Mouse (Mus musculus) embryonic facial prominence, embryonic 14.5 days (tissue): ENCODE measurements around the gene Fam20a. TPM values are rescaled to one million over a fixed set of nuclear protein-coding genes. Genes with fewer than 3 reads are reported as not detected.

Experiments
- ATAC-seq: fragments of 200-750 bp; cut with Nextera tagmentation; 2 replicates; pipeline ENCODE4 v1.8.0; 2017; ENCODE audit warnings: low read depth, moderate number of reproducible peaks, moderate TSS enrichment
- DNase-seq: peaks from one replicate; pipeline ENCODE4 v3.0.0-alpha.2; 2015; ENCODE audit warnings: low spot score
- H3K27ac ChIP-seq: fragments of 300-500 bp; sonication (generic); replicated peaks from 2 replicates; pipeline ENCODE4 v1.5.1; 2014; ENCODE audit warnings: low read depth, mild to moderate bottlenecking, low read length, moderate library complexity
- H3K27me3 ChIP-seq: fragments of 300-500 bp; sonication (generic); replicated peaks from 2 replicates; pipeline ENCODE4 v1.6.1; 2014; ENCODE audit warnings: low read length; ENCODE audit not compliant: control insufficient read depth, insufficient read depth
- H3K36me3 ChIP-seq: fragments of 300-500 bp; sonication (generic); 2 replicates; pipeline ENCODE4 v1.6.1; 2014; ENCODE audit warnings: low read length, mixed read lengths; ENCODE audit not compliant: control insufficient read depth, insufficient read depth
- H3K4me1 ChIP-seq: fragments of 300-500 bp; sonication (generic); 2 replicates; pipeline ENCODE4 v1.6.1; 2014; ENCODE audit warnings: antibody characterized with exemption, low read length; ENCODE audit not compliant: control insufficient read depth, insufficient read depth
- H3K4me2 ChIP-seq: fragments of 300-500 bp; sonication (generic); 2 replicates; pipeline ENCODE4 v1.6.1; 2014; ENCODE audit warnings: low read depth, mild to moderate bottlenecking, low read length, moderate library complexity, mixed read lengths
- H3K4me3 ChIP-seq: fragments of 300-500 bp; sonication (generic); 2 replicates; pipeline ENCODE4 v1.5.1; 2014; ENCODE audit warnings: low read depth, mild to moderate bottlenecking, low read length
- H3K9ac ChIP-seq: fragments of 300-500 bp; sonication (generic); 2 replicates; pipeline ENCODE4 v1.6.1; 2014; ENCODE audit warnings: low read depth, mild to moderate bottlenecking, low read length, moderate library complexity, mixed read lengths
- H3K9me3 ChIP-seq: fragments of 300-500 bp; sonication (generic); 2 replicates; pipeline ENCODE4 v1.6.1; 2016; ENCODE audit warnings: low read length; ENCODE audit not compliant: control insufficient read depth
- WGBS: fragments of 180-500 bp; shearing (Covaris S2); extraction: QIAGEN DNeasy Blood & Tissue Kit; methylation state at CpG from one replicate; pipeline ENCODE4 v1.1.7; 2014; 5-methylcytosine and 5-hydroxymethylcytosine counted together
- polyA plus RNA-seq: library from polyadenylated mRNA; unstranded; fragments of >200 nt; fragmentation: Nextera tagmentation; extraction: Ambion mirVana; gene quantifications from 2 replicates; pipeline ENCODE4 v1.2.1, GENCODE M21; 2014

Gene Fam20a
- polyA plus RNA-seq, 1 experiment from 2014 or later: 7.3 TPM

- Histone ChIP-seq H3K36me3 (peaks cover 27% of the 10 kb centered on the region), H3K9ac (peak overlapping the region; percentile 98), H3K4me1 (peaks cover 23% of the 10 kb centered on the region), H3K9me3 (no peaks in the 10 kb centered on the region), H3K4me2 (peak overlapping the region; percentile 93), H3K4me3 (peak overlapping the region; percentile 73), H3K27ac (peak overlapping the region; percentile 97), H3K27me3 (no peaks in the 10 kb centered on the region)
- peak; percentile 97 for DNase-seq
- under 1% methylated on average over 33 of the region's 90 CpGs for WGBS
- peak; percentile 93 for ATAC-seq
These were observed 71.1 kb downstream of the Fam20a start for GRCm38 (mm10) chr11:109650788-109651565.

- Histone ChIP-seq H3K4me1 (peaks cover 23% of the 10 kb centered on the region), H3K9ac (peak overlapping the region; percentile 98), H3K27ac (peak overlapping the region; percentile 97), H3K9me3 (no peaks in the 10 kb centered on the region), H3K4me2 (peak overlapping the region; percentile 93), H3K36me3 (peaks cover 19% of the 10 kb centered on the region), H3K4me3 (peak overlapping the region; percentile 73), H3K27me3 (no peaks in the 10 kb centered on the region)
- DNase-seq: peak; percentile 88
- ATAC-seq: peak; percentile 75
- WGBS: 1% methylated on average over 31 of the region's 31 CpGs
These were observed 71.9 kb downstream of the Fam20a start for GRCm38 (mm10) chr11:109649975-109650701.

GRCm38 (mm10) chr11:109649206-109649605, 72.9 kb downstream of the Fam20a start, which contains the start of gene Prkar1a:
Gene Prkar1a (plus strand): TSS chr11:109649405.
- Histone ChIP-seq H3K9me3 (no peaks in the 10 kb centered on the region), H3K4me2 (peak within 1 kb of the TSS; percentile 93), H3K9ac (peak within 1 kb of the TSS; percentile 98), H3K4me1 (peaks cover 23% of the 10 kb centered on the region), H3K36me3 (peaks cover 10% of the 10 kb centered on the region), H3K27me3 (no peaks in the 10 kb centered on the region), H3K4me3 (peak within 1 kb of the TSS; percentile 73), H3K27ac (peak within 1 kb of the TSS; percentile 97)
- ATAC-seq (no peak), DNase-seq (peak; percentile 26)
- 19% methylated on average over 8 of the region's 8 CpGs for WGBS

GRCm38 (mm10) chr11:109648510-109648909, 73.6 kb downstream of the Fam20a start:
- H3K9me3 ChIP-seq: no peaks in the 10 kb centered on the region
- H3K27ac ChIP-seq: no peak overlapping the region; the same call in 1 of the 2 replicates
- 0 out of 2 replicates have a peak overlapping the region, but pooled peaks have one; percentile 1 for H3K4me2 ChIP-seq
- peaks cover 22% of the 10 kb centered on the region for H3K4me1 ChIP-seq
- WGBS: 30% methylated on average over 7 of the region's 7 CpGs
- H3K27me3 ChIP-seq: no peaks in the 10 kb centered on the region
- ATAC-seq (no peak), DNase-seq (peak; percentile 81)
- H3K4me3 ChIP-seq: no peak overlapping the region
- peaks cover 3% of the 10 kb centered on the region; the same call in 1 of the 2 replicates for H3K36me3 ChIP-seq
- no peak overlapping the region for H3K9ac ChIP-seq

GRCm38 (mm10) chr11:109641498-109642222, 80.4 kb downstream of the Fam20a start:
- Histone ChIP-seq H3K36me3 (no peaks in the 10 kb centered on the region), H3K4me3 (no peak overlapping the region), H3K4me1 (no peaks in the 10 kb centered on the region), H3K9me3 (no peaks in the 10 kb centered on the region), H3K27me3 (no peaks in the 10 kb centered on the region), H3K27ac (no peak overlapping the region), H3K4me2 (no peak overlapping the region), H3K9ac (no peak overlapping the region)
- DNase-seq (no peak), ATAC-seq (no peak)
- 75% methylated on average over 5 of the region's 5 CpGs for WGBS

GRCm38 (mm10) chr11:109635871-109636395, 86.1 kb downstream of the Fam20a start:
- ATAC-seq (no peak), DNase-seq (peak; percentile 39)
- Histone ChIP-seq H3K36me3 (no peaks in the 10 kb centered on the region), H3K9me3 (no peaks in the 10 kb centered on the region), H3K27ac (no peak overlapping the region), H3K9ac (no peak overlapping the region), H3K27me3 (no peaks in the 10 kb centered on the region), H3K4me1 (no peaks in the 10 kb centered on the region), H3K4me2 (no peak overlapping the region), H3K4me3 (no peak overlapping the region)
- 56% methylated on average over 6 of the region's 6 CpGs for WGBS

GRCm38 (mm10) chr11:109634928-109635327, 87.2 kb downstream of the Fam20a start:
- H3K4me3 ChIP-seq: no peak overlapping the region
- H3K27ac ChIP-seq: no peak overlapping the region
- H3K4me1 ChIP-seq: no peaks in the 10 kb centered on the region
- H3K27me3 ChIP-seq: no peaks in the 10 kb centered on the region
- H3K36me3 ChIP-seq: no peaks in the 10 kb centered on the region
- no peak for ATAC-seq
- WGBS: 57% methylated on average over 9 of the region's 9 CpGs
- H3K9ac ChIP-seq: no peak overlapping the region
- no peak overlapping the region for H3K4me2 ChIP-seq
- H3K9me3 ChIP-seq: no peaks in the 10 kb centered on the region
- DNase-seq: no peak

DNA sequence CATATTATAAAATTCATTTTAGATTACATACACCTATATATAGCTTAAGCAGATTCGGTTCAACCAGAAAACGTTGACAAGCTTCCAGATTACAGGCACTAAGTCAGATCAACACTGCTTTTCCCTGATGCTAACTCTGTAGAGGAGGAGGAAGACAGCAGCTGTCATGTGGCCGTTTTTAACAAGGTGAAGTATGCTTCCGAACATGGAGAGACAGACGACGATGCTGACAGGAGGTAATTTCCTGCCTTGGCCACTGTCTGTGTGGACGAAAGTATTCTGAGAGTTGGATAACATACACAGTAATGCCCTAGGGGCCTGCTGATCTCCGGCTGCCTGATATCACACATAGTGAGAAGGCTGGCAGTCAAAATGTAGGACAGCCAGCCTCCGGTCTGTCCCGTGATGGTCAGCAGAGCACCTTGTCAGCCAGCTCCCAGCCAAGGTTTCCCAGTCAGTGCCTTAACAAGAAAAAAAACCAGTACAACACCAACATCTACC, 93.0 kb downstream of the Fam20a start:
- WGBS: 42% methylated on average over 10 of the region's 10 CpGs
- no peak overlapping the region for H3K9ac ChIP-seq
- no peak for DNase-seq
- H3K36me3 ChIP-seq: no peaks in the 10 kb centered on the region
- no peak overlapping the region for H3K4me2 ChIP-seq
- H3K9me3 ChIP-seq: no peaks in the 10 kb centered on the region
- no peak for ATAC-seq
- no peaks in the 10 kb centered on the region for H3K4me1 ChIP-seq
- no peak overlapping the region for H3K27ac ChIP-seq
- no peak overlapping the region for H3K4me3 ChIP-seq
- H3K27me3 ChIP-seq: no peaks in the 10 kb centered on the region
